Mouse (Mus musculus) right cerebral cortex, postnatal 25 days (tissue): ENCODE results near the gene Ppa1.

ENCODE experiments used
- DNase-seq: peaks from one replicate; pipeline ENCODE4 v3.0.0; 2022

The Ppa1 gene

DNA sequence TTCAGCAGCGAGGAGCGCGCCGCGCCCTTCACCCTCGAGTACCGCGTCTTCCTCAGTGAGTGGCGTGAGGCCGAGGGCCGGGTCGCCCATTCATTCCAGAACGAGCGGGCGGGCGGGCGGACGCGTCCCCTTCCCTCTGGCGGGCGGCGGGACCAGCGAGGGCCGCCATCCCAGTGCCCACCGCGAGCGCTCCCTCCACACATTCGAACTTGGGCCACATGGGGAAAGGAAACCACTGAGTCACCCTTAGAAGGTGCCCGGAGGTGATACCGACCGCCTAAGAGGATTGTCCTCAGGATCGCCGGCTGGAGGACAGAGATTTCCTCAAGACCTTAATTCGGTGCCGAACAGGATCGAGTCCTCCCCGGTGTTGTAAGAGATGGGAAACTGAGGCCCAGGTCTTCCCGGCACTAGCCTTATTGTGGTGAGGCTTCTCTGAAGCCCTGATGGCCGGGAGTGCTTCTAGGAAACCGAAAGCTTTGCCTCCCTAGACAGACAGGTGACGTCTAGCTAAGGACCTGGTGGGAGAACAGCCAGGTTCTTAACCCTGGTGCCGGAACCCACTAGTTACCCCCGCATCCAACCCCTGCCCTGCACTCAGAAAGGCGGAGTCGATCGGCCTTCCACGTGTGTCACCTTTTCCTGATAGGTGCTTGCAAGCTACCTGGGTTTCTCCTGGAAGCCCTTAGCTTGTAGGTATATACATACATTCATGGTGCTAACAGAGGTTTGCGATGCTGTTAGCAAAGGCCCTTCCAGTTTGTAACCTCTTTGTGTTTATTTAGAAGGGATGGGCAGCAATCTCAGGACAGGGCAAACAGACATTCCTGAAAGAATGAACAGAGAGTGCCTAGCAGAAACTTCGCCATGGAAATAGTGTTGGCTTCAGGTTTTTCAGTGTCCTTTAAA is 639 bp downstream of the Ppa1 start:
- DNase-seq: no peak

- DNase-seq: no peak
Observed at GRCm38 (mm10) chr10:61654105-61654504, 5.8 kb downstream of the Ppa1 start.

GRCm38 (mm10) chr10:61654691-61655090 is 6.3 kb downstream of the Ppa1 start:
- no peak for DNase-seq

GRCm38 (mm10) chr10:61655188-61655587 is 6.8 kb downstream of the Ppa1 start:
- no peak for DNase-seq

DNA sequence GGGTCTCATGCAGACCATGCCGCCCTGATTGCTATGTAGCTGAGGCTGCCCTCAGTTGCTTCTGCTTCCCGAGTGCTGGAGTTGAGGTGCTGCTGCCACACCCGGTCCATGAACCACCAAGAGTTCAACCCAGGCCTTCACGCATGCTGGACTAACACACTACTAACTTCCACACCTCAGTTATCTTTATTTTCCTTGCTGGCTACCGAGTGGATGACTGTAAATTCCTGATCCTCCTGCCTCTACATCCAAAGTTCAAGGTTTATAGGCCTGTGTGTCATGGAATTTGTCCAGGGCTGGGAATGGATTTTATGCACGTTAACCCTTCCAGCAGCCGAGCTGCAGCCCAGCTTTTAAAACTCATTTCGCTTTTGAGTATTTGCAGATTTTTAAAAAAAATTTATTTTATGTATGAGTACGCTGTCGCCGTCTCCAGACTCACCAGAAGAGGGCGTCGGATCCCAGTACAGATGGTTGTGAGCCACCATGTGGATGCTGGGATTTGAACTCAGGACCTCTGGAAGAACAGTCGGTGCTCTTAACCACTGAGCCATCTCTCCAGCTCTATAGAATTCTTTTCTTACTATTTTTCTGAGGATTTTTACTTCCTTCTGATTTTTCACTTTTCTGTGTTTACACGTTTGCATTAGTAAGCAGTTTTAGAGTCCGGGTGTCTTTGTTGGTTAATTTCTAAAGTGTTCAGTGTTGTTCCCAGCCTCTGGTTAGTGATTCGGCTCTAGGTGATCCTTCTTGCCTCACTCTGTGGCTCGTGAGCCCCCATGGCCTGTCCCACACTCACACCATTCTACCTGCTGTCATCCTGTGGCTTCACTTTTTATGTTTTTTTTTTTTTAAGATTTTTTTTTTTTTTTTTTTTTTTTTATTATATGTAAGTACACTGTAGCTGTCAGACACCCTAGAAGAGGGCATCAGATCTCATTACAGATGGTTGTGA is 8.9 kb downstream of the Ppa1 start:
- DNase-seq: no peak

GRCm38 (mm10) chr10:61657985-61658384 is 9.6 kb downstream of the Ppa1 start:
- DNase-seq: no peak

- DNase-seq: no peak
Observed at GRCm38 (mm10) chr10:61661887-61662286, 13.5 kb downstream of the Ppa1 start.

DNA sequence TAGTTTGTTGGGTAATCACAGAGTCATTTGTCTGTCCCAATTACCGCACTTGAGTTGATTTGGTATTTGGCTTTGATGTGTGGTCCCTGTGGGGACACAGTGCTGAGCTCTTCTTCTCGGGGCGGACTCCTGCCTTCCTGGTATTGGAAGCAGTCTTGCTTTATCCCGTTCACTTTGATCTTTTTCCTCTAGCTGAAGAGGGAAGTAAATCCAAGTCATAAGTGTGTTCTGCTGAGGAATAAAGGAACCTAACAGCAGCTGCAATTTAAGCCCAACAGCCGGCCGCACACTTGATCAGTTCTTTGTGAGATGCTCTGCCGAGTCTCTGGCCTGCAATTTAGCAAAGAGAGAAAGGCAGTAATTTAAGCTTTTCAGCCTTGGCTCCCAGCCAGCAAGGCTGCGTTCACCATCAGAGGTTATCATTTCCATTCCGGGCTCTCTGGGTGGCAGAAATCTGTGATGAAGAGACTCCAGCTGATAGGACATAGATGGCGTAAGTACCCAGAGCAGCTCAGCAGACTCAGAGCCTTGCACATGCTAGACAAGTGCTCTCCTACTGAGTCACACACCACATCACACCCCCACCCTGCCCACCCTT is 14.1 kb downstream of the Ppa1 start:
- DNase-seq: no peak

GRCm38 (mm10) chr10:61665111-61665510 is 16.8 kb downstream of the Ppa1 start:
- DNase-seq: no peak

DNA sequence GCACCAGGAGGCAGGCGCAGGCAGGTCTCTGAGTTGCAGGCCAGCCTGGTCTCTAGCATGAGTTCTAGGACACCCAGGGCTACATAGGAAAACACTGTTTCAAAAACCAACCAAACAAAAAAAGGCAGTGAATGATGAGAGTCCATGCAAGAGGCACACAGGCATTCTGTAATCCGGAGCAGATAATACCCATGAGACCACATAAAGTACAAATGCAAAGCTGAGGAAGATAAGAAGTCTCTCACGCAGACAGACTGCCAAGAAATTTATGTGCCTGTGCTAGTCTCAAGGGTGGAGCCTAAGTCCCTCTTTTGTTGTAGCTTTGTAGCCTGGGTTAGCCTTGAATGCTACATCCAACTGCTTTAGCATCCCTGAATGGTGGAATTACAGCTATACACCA is 17.3 kb downstream of the Ppa1 start:
- DNase-seq: no peak

- DNase-seq: no peak
Observed at GRCm38 (mm10) chr10:61669289-61669688, 20.9 kb downstream of the Ppa1 start.

GRCm38 (mm10) chr10:61669896-61670295 is 21.5 kb downstream of the Ppa1 start:
- DNase-seq: no peak

GRCm38 (mm10) chr10:61670758-61671157 is 22.4 kb downstream of the Ppa1 start:
- DNase-seq: no peak

GRCm38 (mm10) chr10:61675935-61676334 is 27.6 kb downstream of the Ppa1 start:
- no peak for DNase-seq

DNA sequence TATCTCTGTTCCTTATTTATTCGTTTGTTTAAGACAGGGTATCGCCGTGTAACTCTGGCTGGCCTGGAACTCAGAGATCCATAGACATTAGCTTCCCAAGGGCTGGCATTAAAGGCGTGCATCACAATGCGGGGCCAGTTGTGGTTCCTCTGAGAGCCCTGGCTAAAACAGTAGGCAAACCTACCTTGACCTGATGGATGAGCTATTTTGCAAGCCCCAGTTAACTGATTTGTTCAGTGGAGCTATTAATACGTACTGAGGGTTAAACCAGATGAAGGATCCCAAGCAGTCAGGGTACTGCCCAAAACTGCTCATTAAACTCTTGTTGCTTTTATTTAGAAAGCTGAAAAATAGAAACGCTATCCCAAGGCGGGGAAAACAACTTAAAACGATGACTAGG is 31.2 kb downstream of the Ppa1 start:
- DNase-seq: no peak

GRCm38 (mm10) chr10:61680015-61680913 is 31.9 kb downstream of the Ppa1 start, which contains the start of gene Sar1a:
Gene Sar1a (plus strand): TSS chr10:61680299.
- DNase-seq: peak; percentile 99

DNA sequence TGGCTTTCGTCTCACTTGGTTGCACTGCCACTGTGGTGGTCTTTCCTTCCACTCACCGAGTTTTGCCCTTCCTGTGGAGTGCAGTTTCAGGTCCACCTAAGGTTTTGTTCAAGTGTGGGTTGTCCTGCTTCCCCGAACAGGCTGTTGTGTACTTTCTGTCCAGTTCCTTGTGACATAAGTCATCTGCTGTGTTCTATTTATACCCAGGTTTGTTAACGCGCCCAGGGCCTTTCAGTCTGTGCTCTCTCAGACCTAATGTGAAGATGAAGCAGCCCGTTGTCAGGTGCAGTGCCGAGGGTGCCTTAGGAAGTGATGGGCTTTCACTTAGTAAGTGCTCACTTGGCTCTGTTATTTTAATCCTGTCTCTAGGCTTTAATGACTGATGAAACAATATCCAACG is 41.1 kb downstream of the Ppa1 start:
- DNase-seq: no peak

DNA sequence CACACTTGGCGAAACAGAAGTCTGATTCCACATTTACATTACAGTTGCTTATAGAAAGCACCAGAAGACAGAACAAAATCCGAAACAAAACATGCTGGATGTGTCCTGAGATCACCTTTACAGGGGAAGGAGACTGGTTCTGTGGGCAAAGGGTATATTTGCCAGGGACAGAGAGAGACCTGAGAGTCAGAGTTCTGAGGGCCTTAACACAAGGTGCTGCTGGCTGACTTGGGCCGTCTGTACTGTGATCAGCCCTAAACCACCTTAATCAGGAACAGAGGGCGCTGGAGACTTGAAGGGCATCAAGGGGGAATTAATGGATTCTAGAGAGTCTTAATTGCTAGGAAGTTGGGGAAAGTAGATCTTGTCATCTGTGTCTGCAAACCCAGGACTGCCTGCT is 45.2 kb downstream of the Ppa1 start:
- DNase-seq: no peak

- DNase-seq: peak; percentile 97
Observed at GRCm38 (mm10) chr10:61694870-61695670, 46.7 kb downstream of the Ppa1 start, which contains the start of gene Tysnd1. Gene Tysnd1 (plus strand): TSS chr10:61695514.

DNA sequence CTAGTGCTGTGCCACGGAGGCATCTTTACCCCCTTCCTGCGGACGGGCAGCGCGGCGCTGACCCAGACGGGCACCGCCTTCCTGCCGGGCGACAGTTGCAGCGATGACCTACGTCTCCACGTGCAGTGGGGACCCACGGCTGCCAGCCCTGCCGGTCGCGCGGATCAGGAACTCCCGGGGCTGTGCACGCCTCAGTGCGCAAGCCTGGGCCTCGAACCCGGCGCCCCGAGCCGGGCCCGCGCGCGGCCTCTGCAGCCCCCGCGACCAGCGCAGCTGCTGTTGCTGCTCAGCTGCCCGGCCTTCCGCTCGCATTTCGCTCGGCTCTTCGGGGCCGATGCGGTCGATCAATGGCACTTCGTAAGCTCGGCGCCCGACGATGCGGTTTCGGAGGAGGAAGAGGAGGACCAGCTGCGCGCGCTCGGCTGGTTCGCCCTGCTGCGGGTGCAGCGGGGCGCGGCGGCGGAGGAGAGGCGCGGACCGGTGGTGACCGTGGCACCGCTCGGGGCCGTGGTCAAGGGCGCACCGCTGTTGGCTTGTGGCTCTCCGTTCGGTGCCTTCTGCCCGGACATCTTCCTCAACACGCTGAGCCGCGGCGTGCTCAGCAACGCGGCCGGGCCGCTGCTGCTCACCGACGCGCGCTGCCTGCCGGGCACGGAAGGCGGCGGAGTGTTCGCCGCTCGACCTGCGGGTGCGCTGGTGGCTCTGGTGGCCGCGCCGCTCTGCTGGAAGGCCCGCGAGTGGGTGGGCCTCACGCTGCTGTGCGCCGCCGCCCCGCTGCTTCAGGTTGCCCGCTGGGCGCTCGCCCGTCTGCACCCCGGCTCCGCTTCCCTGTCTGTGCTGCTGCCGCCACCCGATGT is 47.6 kb downstream of the Ppa1 start:
- DNase-seq: peak; percentile 27
